Mouse (Mus musculus) E14TG2a.4 (cell line): ENCODE results near the gene Krtcap3.

Experiments used
- CTCF ChIP-seq: conservative IDR thresholded peaks from 2 replicates; pipeline ENCODE4 v1.5.1; 2014; ENCODE audit warnings: low read length
- NANOG ChIP-seq: IDR thresholded peaks from 2 replicates; pipeline ENCODE4 v1.6.1; 2014; ENCODE audit warnings: borderline replicate concordance, low read length, mixed read lengths

- no peak for TF ChIP-seq CTCF
- no peak for TF ChIP-seq NANOG
Measured at GRCm38 (mm10) chr5:31204421-31204820, 47.1 kb upstream of the Krtcap3 start.
